Mouse (Mus musculus): ENCODE results near the gene Prkcb.
A peak's percentile ranks its signal among the peaks of the same experiment; 100 is the strongest.

Gene Prkcb

DNA sequence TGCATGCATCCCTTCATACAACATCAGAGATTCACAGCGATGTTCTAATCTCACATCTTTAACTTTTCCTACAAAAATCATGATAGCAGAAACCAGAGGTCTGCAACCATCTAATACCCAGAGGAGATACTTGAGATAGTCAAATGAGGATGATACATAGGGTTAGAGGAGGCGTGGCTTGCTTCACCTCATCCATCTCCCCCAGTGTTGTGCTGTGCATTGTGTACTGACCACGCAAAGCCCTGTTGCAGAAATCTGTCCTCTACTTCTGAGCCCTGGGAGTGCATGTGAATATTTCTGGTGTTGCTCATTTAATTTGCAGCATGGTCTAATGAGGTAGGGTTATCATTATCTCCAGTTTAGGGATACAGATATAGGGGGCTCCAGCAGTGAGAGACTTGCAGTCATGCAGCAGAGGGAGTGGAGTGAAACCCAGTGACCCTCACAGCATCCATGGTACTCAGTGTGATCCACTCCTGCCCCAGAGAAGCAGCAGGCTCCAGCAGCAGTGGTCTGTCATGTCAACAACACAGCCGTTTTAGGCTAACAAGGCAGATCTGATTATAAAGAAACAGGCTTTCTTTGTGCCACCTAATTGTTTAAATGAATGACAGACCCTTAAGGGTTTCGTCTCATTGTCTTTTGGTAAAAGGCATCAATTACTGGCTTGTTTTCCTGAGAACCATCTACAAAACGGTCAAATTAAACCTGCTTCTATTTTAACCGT is 269.7 kb downstream of the Prkcb start:
- no peak for DNase-seq

- DNase-seq: no peak
Measured at GRCm38 (mm10) chr7:122558912-122559311, 270.4 kb downstream of the Prkcb start.

- no peak for DNase-seq
Measured at GRCm38 (mm10) chr7:122562586-122562985, 274.0 kb downstream of the Prkcb start.

DNA sequence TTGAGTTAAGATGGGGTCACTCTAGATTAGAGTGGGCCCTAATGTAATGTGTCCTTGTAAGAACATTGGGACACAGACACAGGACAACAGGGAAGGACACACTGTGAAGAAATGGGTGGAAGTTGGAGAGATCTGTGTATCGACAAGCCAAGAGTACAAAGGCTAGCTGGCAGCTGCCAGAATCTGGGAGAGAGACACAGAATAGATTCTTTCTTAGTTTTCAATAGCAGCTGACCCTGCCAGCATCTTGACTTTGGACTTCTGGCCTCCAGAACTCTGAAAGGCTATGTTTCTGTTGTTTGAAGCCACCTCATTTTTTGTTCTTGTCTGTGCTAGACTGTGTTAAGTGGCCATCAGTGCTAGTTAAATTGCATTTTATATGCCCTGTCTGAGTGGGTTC is 276.8 kb downstream of the Prkcb start:
- no peak for DNase-seq

GRCm38 (mm10) chr7:122566011-122566410 is 277.5 kb downstream of the Prkcb start:
- DNase-seq: no peak

- DNase-seq: no peak
Measured at GRCm38 (mm10) chr7:122568787-122569186, 280.2 kb downstream of the Prkcb start.

DNA sequence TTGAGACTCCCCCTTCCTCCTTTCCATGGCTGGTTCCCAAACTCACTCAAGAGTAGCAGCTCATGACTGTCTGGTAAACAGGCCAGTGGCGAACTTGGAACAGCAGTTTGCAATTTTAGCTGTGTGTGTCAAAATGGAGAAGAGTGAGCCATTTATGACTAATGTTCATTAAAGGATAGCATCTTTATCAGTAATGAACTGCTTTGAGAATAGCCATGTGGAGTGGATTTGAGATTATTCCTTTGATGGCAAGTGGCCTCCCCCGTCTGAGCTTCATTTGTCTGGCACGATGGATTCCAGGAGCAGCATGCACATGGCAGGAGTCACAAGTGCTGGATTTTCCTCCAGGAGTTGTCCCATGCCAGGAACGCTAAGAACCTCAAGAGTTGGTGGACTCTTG is 281.9 kb downstream of the Prkcb start:
- no peak for DNase-seq

- DNase-seq: no peak
Measured at GRCm38 (mm10) chr7:122573101-122573635, 284.6 kb downstream of the Prkcb start.

DNA sequence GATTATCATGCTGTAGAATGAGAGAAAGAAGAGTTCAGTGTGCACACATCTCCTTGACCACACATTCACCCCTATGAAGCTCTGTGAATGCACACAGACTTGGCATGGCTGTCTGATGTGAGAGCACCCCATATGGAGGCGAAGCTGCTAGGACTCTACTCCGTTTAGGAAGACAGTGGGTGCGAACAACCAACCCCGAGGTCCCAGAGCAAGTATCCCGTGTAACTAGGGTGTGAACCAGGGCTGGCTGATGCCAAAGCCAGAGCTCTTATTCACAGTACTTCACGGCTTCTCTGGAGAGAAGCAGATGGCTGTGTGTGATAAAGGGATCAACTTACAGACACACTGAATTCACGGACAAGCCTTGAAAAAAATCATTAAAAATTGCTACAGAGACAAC is 285.9 kb downstream of the Prkcb start:
- no peak for DNase-seq

DNA sequence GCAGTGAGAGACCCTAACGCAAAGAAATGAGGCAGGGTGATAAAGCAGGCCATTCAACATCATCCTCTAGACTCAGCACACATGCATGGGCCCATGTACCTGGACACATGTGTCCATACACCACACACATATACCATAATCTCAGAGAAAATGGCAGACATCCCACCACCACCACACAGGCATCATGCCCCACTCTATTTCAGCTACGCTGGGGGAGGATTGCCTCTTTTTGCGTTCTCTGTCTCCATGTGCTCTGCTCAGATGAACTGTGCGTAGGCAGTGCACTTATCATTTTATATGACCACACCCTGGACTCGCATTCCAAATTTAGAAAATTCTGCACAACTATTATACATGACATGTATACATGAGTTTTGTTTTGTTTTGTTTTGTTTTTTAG is 286.5 kb downstream of the Prkcb start:
- no peak for DNase-seq

DNA sequence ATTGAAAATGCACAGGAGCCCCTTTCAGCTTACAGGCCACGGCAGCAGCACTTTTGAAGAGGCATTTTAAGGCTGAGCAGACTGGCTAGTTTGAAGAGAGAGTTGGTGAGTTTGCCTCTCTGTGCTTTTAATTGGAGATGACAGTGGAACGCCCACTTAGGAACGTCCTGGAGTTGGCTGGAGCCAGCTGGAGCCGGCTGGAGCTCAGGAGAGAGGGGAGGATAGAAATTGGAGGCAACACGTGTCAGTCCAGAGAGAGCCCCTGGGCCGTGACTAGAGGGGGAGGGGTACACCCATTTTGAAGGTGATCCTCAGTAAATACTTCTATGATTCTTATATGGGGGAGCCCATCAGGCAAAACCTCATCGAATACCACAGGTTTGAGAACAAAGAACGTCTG is 287.0 kb downstream of the Prkcb start:
- no peak for DNase-seq

GRCm38 (mm10) chr7:122577571-122577970 is 289.0 kb downstream of the Prkcb start:
- DNase-seq: no peak

DNA sequence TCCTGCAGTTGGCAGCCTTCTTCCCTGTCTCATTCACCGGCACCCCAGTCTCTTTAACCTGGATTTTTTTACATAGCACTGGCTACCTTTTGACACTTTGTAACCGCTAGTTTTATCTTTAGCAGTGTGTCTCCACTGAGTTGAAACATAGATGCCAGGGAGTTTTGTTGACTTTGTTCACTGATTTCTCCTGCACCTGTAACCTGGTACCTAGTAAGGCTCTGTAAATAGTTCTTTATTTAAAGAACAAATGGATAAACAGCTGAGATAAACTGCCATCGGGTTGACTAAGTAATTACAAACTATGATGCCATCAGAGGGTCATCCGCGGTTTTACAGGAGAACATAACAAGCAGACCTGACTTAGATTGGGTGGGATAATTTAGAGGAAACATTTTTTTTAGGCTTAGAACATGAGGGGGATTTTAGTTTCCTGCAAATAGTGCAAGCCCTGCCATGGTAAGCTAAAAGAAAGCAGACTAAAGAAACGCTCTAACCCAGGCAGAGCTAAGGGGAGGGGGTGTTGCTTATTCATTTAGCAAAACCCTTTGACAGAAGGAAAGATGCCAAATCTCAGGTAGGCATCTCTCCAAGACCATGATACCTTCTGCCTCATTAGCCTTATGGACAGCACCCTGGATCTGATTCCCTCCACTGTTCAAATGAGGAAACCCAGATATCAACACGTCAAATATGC is 291.1 kb downstream of the Prkcb start:
- no peak for DNase-seq

DNA sequence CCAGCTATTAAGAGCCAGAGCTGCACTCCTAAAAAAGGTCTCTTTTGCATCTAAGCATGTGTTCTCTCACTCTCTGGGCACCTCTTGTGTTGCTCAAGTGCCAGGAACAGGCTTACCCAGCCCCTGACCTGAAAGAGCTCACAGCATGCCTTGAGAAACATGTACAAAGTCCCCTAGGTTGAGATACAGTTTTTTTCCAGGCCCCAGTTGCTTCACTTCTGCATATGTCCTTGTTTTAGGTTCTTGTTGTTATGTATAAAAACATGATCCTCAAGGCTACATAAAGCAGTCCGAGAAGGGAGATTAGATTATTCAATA is 291.6 kb downstream of the Prkcb start:
- DNase-seq: no peak

- DNase-seq: no peak
Measured at GRCm38 (mm10) chr7:122584421-122585151, 296.0 kb downstream of the Prkcb start.

GRCm38 (mm10) chr7:122595897-122596296 is 307.3 kb downstream of the Prkcb start:
- DNase-seq: peak; percentile 28

DNA sequence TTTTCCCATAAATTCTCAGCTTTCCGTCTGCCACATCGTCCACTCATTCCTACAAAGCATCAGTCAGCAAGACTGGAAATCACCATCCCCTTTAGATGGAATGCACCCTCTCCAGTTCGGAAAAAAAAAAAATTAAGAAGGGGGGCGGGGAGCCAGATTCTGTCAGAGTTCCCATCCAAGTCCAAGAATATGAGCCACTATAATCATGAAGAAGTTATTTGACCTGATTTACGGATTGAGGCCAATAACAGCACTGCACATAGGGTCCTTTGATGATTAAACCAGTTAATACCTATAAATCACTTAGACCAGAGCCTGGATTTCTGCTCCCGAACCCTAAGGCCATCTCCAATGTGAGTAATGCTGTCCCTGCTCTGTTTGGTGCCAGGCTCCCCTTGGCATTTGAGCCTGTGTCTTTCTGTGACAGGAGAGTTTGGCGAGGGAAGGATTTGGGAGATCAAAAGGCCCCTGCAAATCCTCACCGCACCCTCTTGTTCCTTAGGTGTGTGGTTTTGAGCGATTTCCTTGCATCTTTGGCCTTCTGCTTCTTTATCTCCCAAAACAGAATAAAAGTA is 308.1 kb downstream of the Prkcb start:
- no peak for DNase-seq

DNA sequence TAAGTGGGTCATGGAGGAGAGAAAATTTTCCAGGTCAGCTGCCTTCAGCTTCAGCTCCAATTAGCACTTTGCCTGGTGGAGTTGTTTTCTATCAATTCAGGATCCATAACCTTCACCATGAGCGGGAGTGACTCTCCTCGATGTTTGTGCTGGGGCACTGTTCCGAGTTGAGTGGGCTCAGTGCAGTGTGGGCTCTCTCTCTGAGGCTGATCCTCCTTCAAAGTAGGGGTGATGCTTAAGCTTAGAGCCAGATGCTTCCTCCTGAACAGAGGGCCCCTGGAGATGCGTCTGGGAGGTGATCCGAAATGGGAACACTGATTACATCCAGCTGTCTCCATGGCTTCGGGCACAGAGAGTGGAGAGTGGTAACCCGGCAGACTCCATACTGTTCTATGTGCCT is 308.8 kb downstream of the Prkcb start:
- no peak for DNase-seq

DNA sequence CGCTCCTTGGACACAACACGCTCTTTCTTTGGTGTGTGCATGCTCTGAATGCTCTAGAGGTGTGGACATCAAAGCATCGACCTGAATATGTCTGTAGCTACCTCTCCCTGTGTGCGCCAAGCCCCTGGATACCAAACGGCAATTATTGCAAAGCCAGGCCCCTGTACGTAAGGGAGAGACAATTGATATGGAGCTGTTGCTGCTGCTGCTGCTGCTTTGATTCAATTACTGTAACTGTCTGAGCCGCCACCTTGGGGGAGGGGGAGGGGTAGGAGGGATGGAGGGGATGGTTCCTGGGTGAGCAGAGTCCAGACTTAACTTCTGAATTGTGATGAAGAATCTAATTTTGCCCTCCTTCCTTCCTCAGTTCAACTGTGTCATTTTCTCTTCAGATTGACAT is 312.3 kb downstream of the Prkcb start:
- DNase-seq: no peak

GRCm38 (mm10) chr7:122605066-122605465 is 316.5 kb downstream of the Prkcb start:
- DNase-seq: no peak

GRCm38 (mm10) chr7:122609420-122609819 is 320.9 kb downstream of the Prkcb start:
- no peak for DNase-seq

DNA sequence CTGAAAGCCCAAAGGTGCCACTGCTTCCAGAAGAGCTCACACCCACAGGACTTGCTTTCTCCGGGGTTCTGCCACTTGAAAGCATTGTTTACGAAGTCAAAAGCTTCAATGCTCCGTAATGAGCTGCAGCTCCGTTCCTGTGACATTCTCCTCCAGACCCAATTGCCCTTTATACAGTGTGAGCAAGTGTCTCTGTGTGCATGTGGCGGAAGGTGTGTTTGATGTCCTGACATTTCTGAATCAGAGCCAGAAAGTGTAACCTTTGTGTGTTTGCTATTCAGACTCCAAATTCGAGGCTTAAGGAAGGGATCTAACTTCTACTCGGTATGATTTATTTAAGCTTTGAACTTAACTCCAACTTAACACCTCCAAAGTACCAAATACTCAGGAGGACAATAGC is 321.6 kb downstream of the Prkcb start:
- no peak for DNase-seq

GRCm38 (mm10) chr7:122613876-122614275 is 325.3 kb downstream of the Prkcb start:
- DNase-seq: no peak
